Mouse (Mus musculus) layer of hippocampus, adult 2 months (tissue): ENCODE data around the gene Zfp62. TPM values are rescaled to one million over a fixed set of nuclear protein-coding genes. Genes with fewer than 3 reads are reported as not detected.
"Not testable (repeated sequence)": the region's sequence is repeated elsewhere in the genome, so short reads cannot be mapped to it uniquely, and the experiment has no call there.

Experiments used
- DNase-seq, 2 experiments: peaks; one replicate each; pipeline ENCODE4 v3.0.0; 2022; ENCODE audit warnings: low spot score in 2 of 2
- H3K27ac ChIP-seq: fragments of 200-600 bp; 2 replicates; pipeline ENCODE4 v1.8.1; 2022
- H3K4me3 ChIP-seq: fragments of 200-600 bp; 2 replicates; pipeline ENCODE4 v1.8.1; 2022; ENCODE audit warnings: mild to moderate bottlenecking
- CTCF ChIP-seq: fragments of 200-600 bp; conservative IDR thresholded peaks from 2 replicates; pipeline ENCODE4 v1.8.1; 2022; ENCODE audit warnings: antibody characterized with exemption, mild to moderate bottlenecking, moderate library complexity
- total RNA-seq, 2 experiments: library from RNA; stranded (reverse); gene quantifications; 2 replicates each; pipeline ENCODE4 v1.2.3; 2021

Gene Zfp62
- total RNA-seq, 2 experiments from 2014 or later, result 46.7 to 51.2 TPM

DNA sequence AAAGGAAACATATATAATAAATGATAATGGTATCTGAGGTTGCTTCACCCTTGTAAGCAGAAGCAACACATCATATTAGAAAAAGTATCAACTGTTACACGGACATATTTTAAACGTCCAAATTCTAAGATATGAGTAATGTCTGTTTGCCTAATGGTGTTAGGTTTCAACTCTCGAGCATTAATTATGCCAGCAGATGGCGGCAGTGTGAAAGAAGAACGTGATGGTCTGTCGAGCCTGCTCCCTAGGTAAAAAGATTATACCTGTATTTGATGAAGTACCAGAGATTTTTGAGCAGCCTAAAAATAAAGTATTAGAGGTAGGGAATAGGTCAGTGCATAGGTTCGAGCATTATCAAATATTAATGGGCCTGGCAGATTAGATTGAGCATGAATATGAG, 13.4 kb upstream of the Zfp62 start:
- peak; percentile 37 to 70 for DNase-seq
- Histone ChIP-seq H3K4me3 (no peak overlapping the region), H3K27ac (no peak overlapping the region)
- peak; percentile 86 for TF ChIP-seq CTCF

DNA sequence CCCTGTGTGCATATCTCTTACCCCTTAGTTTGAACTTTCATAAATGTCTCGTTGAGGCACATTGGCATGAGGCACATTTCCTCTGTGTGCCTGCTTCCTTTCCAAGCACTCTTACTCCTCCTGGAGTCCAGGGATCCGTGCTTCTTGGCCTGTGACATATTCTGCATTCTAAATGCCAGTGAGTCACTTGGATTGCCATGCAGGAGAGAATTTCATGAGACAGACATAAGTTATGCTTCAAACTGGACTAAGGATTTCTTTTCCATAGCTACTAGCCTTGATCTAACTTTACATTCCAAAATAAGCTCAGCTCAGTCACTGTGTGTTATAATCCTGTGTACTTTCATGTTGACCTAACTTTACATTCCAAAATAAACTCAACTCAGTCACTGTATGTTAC, 12.0 kb upstream of the Zfp62 start:
- TF ChIP-seq CTCF, result no peak
- Histone ChIP-seq H3K27ac (no peak overlapping the region), H3K4me3 (no peak overlapping the region)
- DNase-seq, result no peak

DNA sequence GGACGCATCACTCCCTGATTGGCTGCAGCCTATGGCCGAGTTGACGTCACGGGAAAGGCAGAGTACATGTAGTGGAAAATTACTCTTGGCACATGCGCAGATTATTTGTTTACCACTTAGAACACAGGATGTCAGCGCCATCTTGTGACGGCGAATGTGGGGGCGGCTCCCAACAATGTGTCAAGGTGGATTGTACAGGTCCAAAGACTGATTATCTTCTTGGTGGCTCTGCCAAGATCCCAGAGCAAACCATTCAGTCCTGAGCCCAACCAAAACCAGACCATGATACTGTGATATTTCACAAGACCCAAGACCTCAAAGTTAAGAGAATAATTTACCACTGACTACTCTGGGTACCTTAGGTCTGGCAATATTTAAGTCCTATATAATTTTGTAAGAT, 8.3 kb upstream of the Zfp62 start:
- not testable (repeated sequence) for H3K27ac ChIP-seq, H3K4me3 ChIP-seq, DNase-seq

DNA sequence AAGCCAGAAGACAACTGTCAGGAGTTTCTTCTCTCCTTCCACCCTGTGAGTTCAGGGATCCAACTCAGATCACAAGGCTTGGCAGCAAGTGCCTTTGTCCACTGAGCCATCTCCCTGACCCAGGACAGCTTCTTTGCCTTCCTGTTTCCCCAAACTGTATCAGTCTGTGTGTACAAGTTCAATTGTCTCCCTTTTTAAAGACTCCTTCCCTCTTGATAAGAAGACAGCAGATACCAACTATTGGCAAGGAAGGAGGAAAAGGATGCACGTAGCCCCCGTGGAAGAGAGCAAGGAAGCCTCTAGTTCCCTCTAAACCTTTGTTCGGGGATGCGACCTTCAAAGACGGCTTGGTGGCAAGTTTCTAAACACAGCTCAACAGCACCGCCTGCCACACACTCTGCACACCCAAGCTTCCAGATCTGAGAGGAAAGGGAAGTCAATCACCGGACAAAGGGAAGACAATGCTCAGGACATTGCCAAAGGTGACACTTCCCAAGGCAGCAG, 7.2 kb upstream of the Zfp62 start:
- no peak for DNase-seq
- no peak for TF ChIP-seq CTCF
- no peak overlapping the region for H3K27ac ChIP-seq
- H3K4me3 ChIP-seq, result no peak overlapping the region

DNA sequence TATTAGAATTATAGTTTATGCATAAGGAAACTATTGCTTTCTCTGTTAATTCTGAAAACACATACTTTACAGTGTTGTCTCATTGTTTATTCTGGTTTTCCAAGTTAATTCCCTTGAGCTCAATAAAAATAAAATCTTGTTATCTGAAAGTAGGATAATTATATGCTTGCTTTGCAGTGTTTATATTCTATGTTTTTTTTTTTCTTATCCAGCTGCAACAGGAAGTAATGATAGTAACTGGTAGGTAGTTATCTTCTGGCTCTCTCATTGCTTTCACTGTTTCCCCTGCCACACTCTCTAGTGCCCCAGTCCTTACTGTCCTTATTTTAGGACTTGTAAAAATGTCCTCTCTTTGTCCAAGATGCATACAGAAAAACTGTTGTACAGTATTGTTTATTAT, 2.4 kb upstream of the Zfp62 start:
- DNase-seq, result no peak
- Histone ChIP-seq H3K4me3 (no peak overlapping the region), H3K27ac (no peak overlapping the region)
- TF ChIP-seq CTCF, result no peak

DNA sequence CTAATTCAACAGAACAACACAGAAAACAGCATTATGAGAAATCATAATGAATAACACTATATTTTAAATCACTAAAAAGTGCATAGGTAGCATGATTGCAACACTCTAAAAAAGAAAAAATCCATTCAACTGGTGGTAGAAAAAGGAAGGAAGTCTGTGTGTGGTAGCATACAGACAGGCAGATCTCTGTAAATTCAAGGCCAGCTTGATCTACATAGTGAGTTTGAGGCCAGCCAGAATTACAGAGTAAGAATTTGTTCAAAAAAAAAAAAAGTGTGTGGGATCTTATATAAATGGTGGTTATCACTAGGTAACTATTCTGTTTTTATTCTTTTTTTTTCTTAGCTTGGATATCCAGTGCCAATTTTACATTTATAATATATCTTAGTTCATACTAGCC, 1.9 kb upstream of the Zfp62 start:
- no peak overlapping the region for H3K4me3 ChIP-seq
- H3K27ac ChIP-seq, result no peak overlapping the region
- no peak for TF ChIP-seq CTCF
- DNase-seq, result no peak

DNA sequence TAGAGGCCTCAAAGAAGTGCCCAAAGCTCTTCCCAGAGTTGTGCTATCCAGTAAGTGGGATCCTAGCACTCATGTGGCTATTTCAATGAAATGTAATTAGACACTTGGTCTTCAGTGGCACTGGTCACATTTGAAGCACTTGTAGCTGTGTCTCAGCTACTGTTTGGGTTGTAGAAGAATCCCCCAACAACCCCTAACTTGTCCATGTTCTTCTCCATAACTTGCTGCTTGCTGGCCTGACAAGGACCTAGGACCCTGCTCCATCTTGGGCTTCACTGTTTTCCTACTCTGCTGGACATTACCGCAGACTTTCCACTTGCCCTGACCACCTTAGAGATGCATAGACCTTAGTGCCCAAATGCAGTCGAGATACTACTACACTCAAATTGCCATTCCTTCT, 1.0 kb upstream of the Zfp62 start:
- no peak for TF ChIP-seq CTCF
- DNase-seq, result no peak
- Histone ChIP-seq H3K27ac (peak overlapping the region; percentile 98; the same call in 1 of the 2 replicates), H3K4me3 (peak overlapping the region; percentile 64; the same call in 1 of the 2 replicates)

DNA sequence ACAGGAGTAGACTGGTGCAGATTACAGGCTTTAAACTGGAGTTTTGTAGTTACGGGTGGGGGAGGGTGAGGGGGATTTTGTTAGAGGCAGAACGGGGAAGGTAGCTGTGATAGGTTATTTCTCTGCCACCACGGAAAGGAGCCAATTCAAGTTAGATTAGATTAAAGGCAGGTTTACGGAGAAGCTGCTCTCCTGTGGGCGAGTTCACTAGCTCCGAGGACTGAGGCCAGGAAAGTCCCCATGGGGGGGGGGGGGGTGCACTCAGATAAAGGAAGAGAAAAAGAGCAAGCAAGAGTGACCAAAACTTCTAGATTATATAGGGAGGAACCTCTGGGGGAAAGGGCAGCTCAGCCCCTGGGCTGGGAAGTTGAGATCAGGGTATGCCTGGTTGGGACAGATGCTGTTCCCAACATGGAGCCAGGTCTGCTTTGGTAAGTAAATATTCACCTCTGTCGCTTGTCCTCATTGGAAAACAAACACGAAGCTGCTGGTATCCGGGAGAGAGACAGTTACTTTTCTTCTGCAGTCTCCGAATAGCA, 500 bp upstream of the Zfp62 start:
- Histone ChIP-seq H3K27ac (peak overlapping the region; percentile 98), H3K4me3 (peak overlapping the region; percentile 64)
- TF ChIP-seq CTCF, result no peak
- DNase-seq, result peak in 1 of 2 experiments; percentile 11

DNA sequence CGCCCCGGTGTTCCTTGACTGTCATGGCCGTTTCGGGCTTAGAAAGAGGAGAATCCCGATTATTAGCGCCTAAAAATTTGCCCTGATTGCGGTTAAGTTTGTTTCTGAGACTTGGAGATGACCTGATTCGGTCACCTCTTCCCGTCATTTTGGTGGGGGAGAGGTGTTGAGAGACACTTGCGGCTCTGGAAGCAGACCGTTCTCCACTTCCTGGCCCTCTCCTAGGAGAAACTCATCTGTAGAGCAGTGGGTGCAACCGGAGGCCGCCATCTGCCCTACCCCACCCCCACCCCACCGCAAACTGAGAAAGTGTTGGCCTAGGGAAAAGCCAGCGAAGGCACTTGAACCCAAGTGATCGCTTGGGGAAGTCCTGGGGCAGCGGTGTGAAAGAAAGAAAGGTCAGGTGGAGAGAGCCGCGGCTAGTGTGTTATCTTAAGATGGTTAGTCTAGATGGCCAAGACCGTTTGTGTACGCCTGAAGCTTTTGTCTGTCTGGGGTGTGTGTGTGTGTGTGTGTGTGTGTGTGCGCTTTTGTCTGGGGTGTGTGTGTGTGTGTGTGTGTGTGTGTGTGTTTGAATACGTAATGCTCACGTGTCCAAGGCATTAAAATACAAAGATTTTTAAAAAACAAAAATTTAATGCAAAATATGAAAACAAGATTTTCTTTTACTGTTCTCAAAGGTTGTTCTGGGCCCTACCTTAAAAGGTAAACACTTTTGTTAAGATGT, 842 bp downstream of the Zfp62 start:
- TF ChIP-seq CTCF, result no peak
- DNase-seq, result no peak

DNA sequence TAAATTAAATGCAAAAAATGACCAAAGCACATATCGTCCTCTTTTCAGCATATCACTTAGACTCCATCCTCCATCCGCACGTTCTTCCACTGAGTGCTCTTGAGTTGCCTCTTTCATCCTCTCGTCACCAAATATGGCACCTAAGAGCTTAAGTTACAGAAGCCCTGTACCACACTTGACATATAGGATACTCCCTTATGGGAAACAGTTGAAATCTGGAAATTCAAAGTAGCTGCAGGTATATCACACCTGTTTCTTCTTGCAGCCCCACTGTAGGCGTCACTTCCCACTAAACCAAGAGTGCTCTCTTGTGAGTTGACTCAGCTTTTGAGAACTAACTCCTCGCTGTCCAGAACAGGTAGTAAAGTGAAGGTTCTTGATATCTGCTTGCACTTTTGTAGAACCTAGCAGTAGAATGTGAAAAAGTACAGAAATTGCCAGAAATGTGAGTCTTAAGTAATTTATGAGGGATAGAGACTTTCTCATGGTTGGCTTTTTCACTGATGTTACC, 2.0 kb downstream of the Zfp62 start:
- H3K4me3 ChIP-seq, result no peak overlapping the region
- no peak overlapping the region for H3K27ac ChIP-seq
- DNase-seq, result no peak
- no peak for TF ChIP-seq CTCF

More for the DNA sequence above, 842 bp downstream of the Zfp62 start:
- Histone ChIP-seq H3K4me3 (peak overlapping the region; percentile 64), H3K27ac (peak overlapping the region; percentile 98)

DNA sequence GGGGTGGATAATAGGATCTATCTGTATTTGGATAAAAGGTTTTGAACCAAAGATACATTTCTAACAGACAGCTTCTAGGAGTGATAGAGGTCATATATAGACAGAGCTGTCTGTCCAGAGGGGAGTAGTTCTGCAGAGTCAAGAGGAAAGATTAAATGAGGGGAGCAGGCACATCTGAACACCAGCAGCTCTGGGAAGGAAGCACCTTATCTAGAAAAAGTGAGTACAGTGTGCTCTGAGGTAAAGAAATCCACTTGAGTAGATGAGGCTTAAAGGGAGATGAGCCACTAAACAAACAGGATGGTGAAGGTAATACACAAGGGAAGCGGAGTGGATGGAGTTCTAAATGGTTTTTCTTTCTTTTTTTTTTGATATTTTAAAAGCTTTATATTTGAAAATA, 4.4 kb downstream of the Zfp62 start:
- Histone ChIP-seq H3K27ac (no peak overlapping the region), H3K4me3 (no peak overlapping the region)
- DNase-seq, result no peak
- TF ChIP-seq CTCF, result no peak

DNA sequence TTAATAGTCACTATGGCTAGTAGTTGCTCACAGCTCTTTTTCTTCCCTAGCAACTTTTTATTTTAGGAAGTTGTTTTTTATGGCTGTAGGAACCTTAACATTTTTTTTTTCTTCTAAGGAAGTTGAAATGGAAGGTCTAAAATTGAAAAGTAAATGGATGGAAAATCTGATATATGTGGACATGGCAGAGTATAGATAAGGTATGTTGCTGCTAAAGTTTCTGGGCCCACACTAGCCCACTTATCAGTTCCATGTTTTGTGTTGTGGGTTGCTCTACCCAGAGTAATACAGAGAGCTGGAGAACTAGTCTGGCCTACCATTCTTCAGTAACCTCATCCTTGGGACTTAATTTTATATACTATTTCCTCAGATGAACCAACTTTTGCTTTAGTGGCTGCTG, 9.5 kb downstream of the Zfp62 start:
- no peak for DNase-seq
- H3K27ac ChIP-seq, result no peak overlapping the region
- no peak overlapping the region for H3K4me3 ChIP-seq
- TF ChIP-seq CTCF, result no peak

DNA sequence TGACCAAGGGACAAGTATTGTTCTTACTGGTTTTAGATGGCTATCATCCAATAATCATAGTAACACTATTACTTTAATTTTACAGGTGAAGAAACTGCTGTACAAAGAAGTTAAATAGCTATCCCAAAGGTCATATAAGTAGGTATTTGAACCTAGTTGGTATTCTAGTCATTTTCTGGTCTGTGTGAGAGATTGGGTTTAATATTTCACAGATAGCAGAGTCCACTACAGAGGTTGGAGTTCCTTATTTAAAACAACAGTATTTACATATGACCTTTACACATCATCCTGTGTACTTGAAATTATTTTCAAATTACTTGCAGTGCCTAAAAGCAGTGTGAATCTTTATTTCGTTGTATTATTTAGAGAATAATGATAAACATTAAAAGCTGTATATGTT, 10.4 kb downstream of the Zfp62 start:
- TF ChIP-seq CTCF, result no peak

DNA sequence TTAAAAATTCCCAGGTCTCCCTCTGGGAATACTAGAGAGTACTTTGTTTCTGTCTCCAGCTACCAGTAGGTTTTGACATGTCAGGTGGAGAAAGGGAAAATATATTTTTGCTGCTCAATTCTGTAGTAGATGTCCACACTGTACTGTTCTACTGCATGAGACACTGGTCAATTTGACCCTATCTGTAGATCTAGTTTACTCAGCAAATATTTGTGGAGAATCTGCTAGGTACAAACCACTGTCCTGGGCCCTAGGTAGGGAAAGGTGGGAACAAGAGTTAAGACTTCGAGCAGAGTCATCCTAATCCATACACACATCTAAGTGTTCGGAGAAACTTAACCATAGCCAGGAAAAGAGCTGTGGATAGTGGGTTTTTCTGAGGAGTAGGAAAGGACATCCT, 16.2 kb downstream of the Zfp62 start:
- no peak for TF ChIP-seq CTCF
- H3K27ac ChIP-seq, result no peak overlapping the region
- DNase-seq, result no peak
- H3K4me3 ChIP-seq, result no peak overlapping the region

More for the DNA sequence above, 10.4 kb downstream of the Zfp62 start:
- Histone ChIP-seq H3K4me3 (no peak overlapping the region), H3K27ac (no peak overlapping the region)
- DNase-seq, result no peak
